Mouse (Mus musculus): ENCODE measurements around the gene Tmx1. TPM values are rescaled to one million over a fixed set of nuclear protein-coding genes. Genes with fewer than 3 reads are reported as not detected.

Gene Tmx1
- 124 and 134 TPM in 2 replicates for polyA plus RNA-seq (2016; fragmentation: Nextera tagmentation; extraction: Ambion mirVana)

GRCm38 (mm10) chr12:70452726-70453645 is at the start of gene Tmx1:
Gene Tmx1 (plus strand): TSS chr12:70453095.
- Histone ChIP-seq H3K4me1 (peaks cover 23% of the 10 kb centered on the region), H3K36me3 (peaks cover 3% of the 10 kb centered on the region)
- WGBS: under 1% methylated on average over 58 of the region's 58 CpGs

GRCm38 (mm10) chr12:70404327-70404726 is 48.6 kb upstream of the Tmx1 start:
- no peak overlapping the region for H3K4me2 ChIP-seq (replicated peaks)
- H3K36me3 ChIP-seq: no peaks in the 10 kb centered on the region
- 67% methylated on average over 6 of the region's 6 CpGs for WGBS
- ATAC-seq (ENCODE audit: low FRiP score, low read depth): no peak
- no peaks in the 10 kb centered on the region for H3K27me3 ChIP-seq
- H3K4me3 ChIP-seq: no peak overlapping the region
- H3K27ac ChIP-seq (replicated peaks): no peak overlapping the region
- no peaks in the 10 kb centered on the region for H3K4me1 ChIP-seq
- H3K9ac ChIP-seq (replicated peaks): no peak overlapping the region
- no peaks in the 10 kb centered on the region for H3K9me3 ChIP-seq

More at GRCm38 (mm10) chr12:70452726-70453645, at the start of gene Tmx1:
- 0 out of 2 replicates have a peak, but pooled peaks cover 3% of the 10 kb centered on the region for H3K27me3 ChIP-seq
- H3K27ac ChIP-seq (replicated peaks): peak within 1 kb of the TSS; percentile 84
- peak; percentile 98 for ATAC-seq (ENCODE audit: low FRiP score, low read depth)
- H3K9me3 ChIP-seq: no peaks in the 10 kb centered on the region
- H3K4me2 ChIP-seq (replicated peaks): peak within 1 kb of the TSS; percentile 68
- peak within 1 kb of the TSS; percentile 80 for H3K9ac ChIP-seq (replicated peaks)
- H3K4me3 ChIP-seq: peak within 1 kb of the TSS; percentile 74

DNA sequence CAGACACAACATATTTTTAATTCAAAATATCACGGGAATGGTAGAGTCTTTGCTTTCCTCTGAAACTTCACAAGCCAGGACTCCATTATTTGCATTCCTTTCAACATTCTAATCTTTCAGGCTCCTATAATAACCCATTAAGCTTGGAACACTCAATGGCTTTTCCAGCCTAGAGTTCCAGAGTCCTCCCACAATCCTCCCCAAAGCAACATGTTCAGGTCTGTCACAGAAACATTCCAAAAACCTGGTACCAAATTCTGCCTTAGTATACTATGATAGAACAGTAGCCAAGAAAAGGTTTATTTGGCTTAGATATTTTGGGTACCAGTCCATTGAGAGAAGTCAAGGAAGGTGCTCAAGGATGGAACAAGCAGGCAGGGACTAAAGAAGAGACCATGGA is 44.5 kb upstream of the Tmx1 start:
- Histone ChIP-seq H3K4me1 (no peaks in the 10 kb centered on the region), H3K9ac (replicated peaks) (no peak overlapping the region), H3K4me3 (no peak overlapping the region), H3K27me3 (no peaks in the 10 kb centered on the region), H3K27ac (replicated peaks) (no peak overlapping the region), H3K9me3 (no peaks in the 10 kb centered on the region), H3K4me2 (replicated peaks) (no peak overlapping the region), H3K36me3 (no peaks in the 10 kb centered on the region)
- ATAC-seq (ENCODE audit: low FRiP score, low read depth): no peak
- 89% methylated on average over 1 of the region's 1 CpGs for WGBS

- H3K36me3 ChIP-seq: no peaks in the 10 kb centered on the region
- ATAC-seq (ENCODE audit: low FRiP score, low read depth): no peak
- WGBS: 92% methylated on average over 2 of the region's 2 CpGs
Observed at GRCm38 (mm10) chr12:70409600-70409999, 43.3 kb upstream of the Tmx1 start.

GRCm38 (mm10) chr12:70420216-70420615 is 32.7 kb upstream of the Tmx1 start:
- ATAC-seq (ENCODE audit: low FRiP score, low read depth): no peak
- Histone ChIP-seq H3K27me3 (no peaks in the 10 kb centered on the region), H3K9me3 (no peaks in the 10 kb centered on the region), H3K4me1 (no peaks in the 10 kb centered on the region; the same call in 1 of the 2 replicates), H3K36me3 (no peaks in the 10 kb centered on the region), H3K9ac (replicated peaks) (no peak overlapping the region), H3K27ac (replicated peaks) (no peak overlapping the region), H3K4me2 (replicated peaks) (no peak overlapping the region), H3K4me3 (no peak overlapping the region)
- 97% methylated on average over 1 of the region's 1 CpGs for WGBS

More at GRCm38 (mm10) chr12:70409600-70409999, 43.3 kb upstream of the Tmx1 start:
- Histone ChIP-seq H3K27ac (replicated peaks) (no peak overlapping the region), H3K4me1 (no peaks in the 10 kb centered on the region), H3K4me2 (replicated peaks) (no peak overlapping the region), H3K9ac (replicated peaks) (no peak overlapping the region), H3K4me3 (no peak overlapping the region), H3K27me3 (no peaks in the 10 kb centered on the region), H3K9me3 (no peaks in the 10 kb centered on the region)

GRCm38 (mm10) chr12:70421028-70421427 is 31.9 kb upstream of the Tmx1 start:
- Histone ChIP-seq H3K4me2 (replicated peaks) (no peak overlapping the region), H3K9me3 (no peaks in the 10 kb centered on the region), H3K9ac (replicated peaks) (no peak overlapping the region), H3K36me3 (no peaks in the 10 kb centered on the region), H3K27ac (replicated peaks) (no peak overlapping the region), H3K4me1 (no peaks in the 10 kb centered on the region; the same call in 1 of the 2 replicates), H3K4me3 (no peak overlapping the region), H3K27me3 (no peaks in the 10 kb centered on the region)
- no peak for ATAC-seq (ENCODE audit: low FRiP score, low read depth)
- WGBS: 89% methylated on average over 3 of the region's 3 CpGs

- WGBS: 34% methylated on average over 9 of the region's 9 CpGs
- no peak overlapping the region for H3K4me2 ChIP-seq (replicated peaks)
- peaks cover 4% of the 10 kb centered on the region; the same call in 1 of the 2 replicates for H3K4me1 ChIP-seq
- ATAC-seq (ENCODE audit: low FRiP score, low read depth): peak; percentile 92
- no peaks in the 10 kb centered on the region for H3K36me3 ChIP-seq
- H3K9ac ChIP-seq (replicated peaks): no peak overlapping the region
- H3K4me3 ChIP-seq: no peak overlapping the region
- no peaks in the 10 kb centered on the region for H3K27me3 ChIP-seq
- H3K27ac ChIP-seq (replicated peaks): peak overlapping the region; percentile 49
- H3K9me3 ChIP-seq: no peaks in the 10 kb centered on the region
Observed at GRCm38 (mm10) chr12:70422322-70423118, 30.4 kb upstream of the Tmx1 start.

DNA sequence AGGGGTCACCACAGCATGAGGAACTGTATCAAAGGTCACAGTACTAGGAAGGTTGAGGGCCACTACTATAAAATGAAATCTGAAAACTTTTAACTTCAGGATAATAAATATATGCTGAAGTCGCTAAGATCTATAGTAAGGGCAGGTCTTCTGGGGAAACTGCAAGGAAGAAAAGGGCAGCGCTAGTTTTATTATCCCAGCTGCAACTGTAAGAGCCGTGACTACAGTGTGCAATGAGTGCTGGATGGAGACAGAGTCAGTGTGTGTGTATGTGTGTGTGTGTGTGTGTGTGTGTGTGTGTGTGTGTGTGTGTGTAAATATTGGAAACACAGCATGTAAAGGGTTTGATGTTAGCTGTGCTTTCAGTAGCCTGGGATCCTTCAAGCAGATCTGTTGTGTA is 25.0 kb upstream of the Tmx1 start:
- no peak for ATAC-seq (ENCODE audit: low FRiP score, low read depth)
- H3K4me2 ChIP-seq (replicated peaks): no peak overlapping the region
- peaks cover 4% of the 10 kb centered on the region; the same call in 1 of the 2 replicates for H3K4me1 ChIP-seq
- no peaks in the 10 kb centered on the region for H3K36me3 ChIP-seq
- no peak overlapping the region for H3K4me3 ChIP-seq
- H3K27ac ChIP-seq (replicated peaks): no peak overlapping the region
- no peaks in the 10 kb centered on the region for H3K9me3 ChIP-seq
- H3K9ac ChIP-seq (replicated peaks): no peak overlapping the region
- 73% methylated on average over 3 of the region's 3 CpGs for WGBS
- H3K27me3 ChIP-seq: no peaks in the 10 kb centered on the region

- no peak for ATAC-seq (ENCODE audit: low FRiP score, low read depth)
- Histone ChIP-seq H3K9me3 (no peaks in the 10 kb centered on the region), H3K4me2 (replicated peaks) (no peak overlapping the region), H3K4me3 (no peak overlapping the region), H3K36me3 (no peaks in the 10 kb centered on the region), H3K9ac (replicated peaks) (no peak overlapping the region), H3K27me3 (no peaks in the 10 kb centered on the region), H3K4me1 (peaks cover 4% of the 10 kb centered on the region; the same call in 1 of the 2 replicates), H3K27ac (replicated peaks) (no peak overlapping the region)
- 86% methylated on average over 4 of the region's 4 CpGs for WGBS
Observed at GRCm38 (mm10) chr12:70429637-70430036, 23.3 kb upstream of the Tmx1 start.

- Histone ChIP-seq H3K4me2 (replicated peaks) (peak overlapping the region; percentile 15; the same call in 1 of the 2 replicates), H3K9me3 (no peaks in the 10 kb centered on the region), H3K4me1 (peaks cover 4% of the 10 kb centered on the region; the same call in 1 of the 2 replicates), H3K27me3 (no peaks in the 10 kb centered on the region), H3K27ac (replicated peaks) (no peak overlapping the region), H3K4me3 (no peak overlapping the region), H3K9ac (replicated peaks) (no peak overlapping the region), H3K36me3 (no peaks in the 10 kb centered on the region)
- 28% methylated on average over 8 of the region's 8 CpGs for WGBS
- peak; percentile 66 for ATAC-seq (ENCODE audit: low FRiP score, low read depth)
Observed at GRCm38 (mm10) chr12:70430307-70430950, 22.5 kb upstream of the Tmx1 start.

- Histone ChIP-seq H3K4me3 (no peak overlapping the region), H3K4me1 (peaks cover 4% of the 10 kb centered on the region; the same call in 1 of the 2 replicates), H3K9ac (replicated peaks) (no peak overlapping the region), H3K27ac (replicated peaks) (no peak overlapping the region), H3K27me3 (no peaks in the 10 kb centered on the region), H3K36me3 (no peaks in the 10 kb centered on the region), H3K4me2 (replicated peaks) (no peak overlapping the region), H3K9me3 (no peaks in the 10 kb centered on the region)
- no peak for ATAC-seq (ENCODE audit: low FRiP score, low read depth)
- WGBS: 68% methylated on average over 5 of the region's 5 CpGs
Observed at GRCm38 (mm10) chr12:70431428-70431827, 21.5 kb upstream of the Tmx1 start.
